Mouse (Mus musculus): ENCODE results near the gene Ly6g5c.

Gene Ly6g5c

GRCm38 (mm10) chr17:35108097-35108496, at the start of gene Ly6g5c:
TSS of gene Ly6g5c (plus strand) at chr17:35108279.
- no peak for DNase-seq

GRCm38 (mm10) chr17:35058316-35058715, 49.8 kb upstream of the Ly6g5c start:
- no peak for DNase-seq

GRCm38 (mm10) chr17:35058911-35059892, 48.9 kb upstream of the Ly6g5c start, which contains the start of gene Ddah2:
TSS of gene Ddah2 (plus strand) at chr17:35059035.
- DNase-seq = peak; percentile 88 to 92

- no peak for DNase-seq
Observed at GRCm38 (mm10) chr17:35060071-35060470, 48.0 kb upstream of the Ly6g5c start.

- peak; percentile 53 to 62 for DNase-seq
Observed at GRCm38 (mm10) chr17:35060737-35061297, 47.3 kb upstream of the Ly6g5c start.

GRCm38 (mm10) chr17:35061299-35061698, 46.8 kb upstream of the Ly6g5c start:
- no peak for DNase-seq

GRCm38 (mm10) chr17:35063466-35063865, 44.6 kb upstream of the Ly6g5c start:
- no peak for DNase-seq

- DNase-seq = no peak
Observed at GRCm38 (mm10) chr17:35064378-35064877, 43.7 kb upstream of the Ly6g5c start.

GRCm38 (mm10) chr17:35064951-35065947, 42.8 kb upstream of the Ly6g5c start, which contains the start of gene Ly6g6c:
TSS of gene Ly6g6c (plus strand) at chr17:35065388.
- DNase-seq = peak; percentile 89 to 93

- no peak for DNase-seq
Observed at GRCm38 (mm10) chr17:35066084-35066483, 42.0 kb upstream of the Ly6g5c start, which contains the start of gene Mpig6b. TSS of gene Mpig6b (minus strand) at chr17:35066184.

- peak in 1 of 2 experiments; percentile 59 for DNase-seq
Observed at GRCm38 (mm10) chr17:35068213-35068914, 39.7 kb upstream of the Ly6g5c start.

- peak; percentile 69 to 78 for DNase-seq
Observed at GRCm38 (mm10) chr17:35070556-35071229, 37.4 kb upstream of the Ly6g5c start.

GRCm38 (mm10) chr17:35071454-35071853, 36.6 kb upstream of the Ly6g5c start:
- DNase-seq = no peak

GRCm38 (mm10) chr17:35074097-35074496, 34.0 kb upstream of the Ly6g5c start:
- no peak for DNase-seq

- DNase-seq = no peak
Observed at GRCm38 (mm10) chr17:35076507-35077176, 31.4 kb upstream of the Ly6g5c start, which contains the start of gene Ly6g6e. TSS of gene Ly6g6e (plus strand) at chr17:35076902.

GRCm38 (mm10) chr17:35077285-35077684, 30.8 kb upstream of the Ly6g5c start:
- peak in 1 of 2 experiments; percentile 3 for DNase-seq

GRCm38 (mm10) chr17:35077786-35078233, 30.3 kb upstream of the Ly6g5c start, which contains the start of gene Ly6g6d:
TSS of gene Ly6g6d (minus strand) at chr17:35078065.
- peak; percentile 74 to 79 for DNase-seq

- no peak for DNase-seq
Observed at GRCm38 (mm10) chr17:35079778-35080177, 28.3 kb upstream of the Ly6g5c start.

- DNase-seq = no peak
Observed at GRCm38 (mm10) chr17:35080248-35080647, 27.8 kb upstream of the Ly6g5c start.

- no peak for DNase-seq
Observed at GRCm38 (mm10) chr17:35080710-35081109, 27.4 kb upstream of the Ly6g5c start.
